Mouse (Mus musculus): ENCODE measurements around the gene Tmem132d. TPM values are rescaled to one million over a fixed set of nuclear protein-coding genes. Genes with fewer than 3 reads are reported as not detected.

The Tmem132d gene
- total RNA-seq, 1 experiment: 2.5 TPM

DNA sequence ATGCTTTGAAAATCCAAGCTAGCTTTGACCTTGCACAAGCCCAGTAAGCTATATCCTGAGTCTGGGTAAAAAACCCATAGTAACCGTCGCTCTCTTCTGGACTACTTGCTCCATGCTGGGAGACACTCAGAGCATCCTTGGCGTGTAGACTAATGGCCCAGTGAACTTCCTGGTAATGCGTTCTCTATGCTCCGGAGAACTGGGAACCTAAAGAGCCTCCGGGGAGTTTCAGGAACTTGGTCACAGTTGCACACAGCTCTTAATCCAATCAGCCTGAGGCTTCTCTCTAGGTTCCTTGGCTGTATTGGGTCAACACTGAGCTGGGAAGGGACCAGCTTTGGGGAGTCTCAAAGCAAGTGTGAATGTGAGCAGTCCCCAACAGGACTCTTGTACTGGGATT is 12.0 kb upstream of the Tmem132d start:
- no peak overlapping the region for H3K27ac ChIP-seq (ENCODE audit: insufficient read depth, low read depth, low read length, poor library complexity, severe bottlenecking)
- no peak overlapping the region for H3K9ac ChIP-seq (ENCODE audit: insufficient read depth, low read depth, low read length, poor library complexity, severe bottlenecking)
- TF ChIP-seq MAFK (IDR thresholded peaks at IDR 0.05; ENCODE audit: insufficient read depth, low read depth, low read length) (no peak), ZNF384 (IDR thresholded peaks at IDR 0.05; ENCODE audit: low read depth, low read length) (no peak), ZC3H11A (IDR thresholded peaks at IDR 0.05; ENCODE audit: borderline replicate concordance, low read depth, low read length) (no peak), HCFC1 (IDR thresholded peaks at IDR 0.05; ENCODE audit: borderline replicate concordance, insufficient read depth, low read length) (no peak), CHD2 (IDR thresholded peaks at IDR 0.05; ENCODE audit: low read depth, low read length) (no peak)
- DNase-seq (ENCODE audit: low read depth, low spot score): no peak
- H3K36me3 ChIP-seq (ENCODE audit: control insufficient read depth, insufficient read depth, low read length, poor library complexity, severe bottlenecking): no peaks in the 10 kb centered on the region
- in situ Hi-C loops (cut with MboI; ENCODE audit: low sequenced_read_pairs in 2 of 2, unreplicated experiment in 2 of 2): no loop called here
- H3K4me1 ChIP-seq (ENCODE audit: control insufficient read depth in 2 of 2, insufficient read depth in 2 of 2, low read length in 2 of 2, poor library complexity in 1 of 2): peaks cover 5 to 19% of the 10 kb centered on the region in 2 experiments; a peak in 3 of 4 replicates
- no peak overlapping the region for H3K4me3 ChIP-seq (ENCODE audit: insufficient read depth in 1 of 2, low read depth in 1 of 2, low read length in 2 of 2, poor library complexity in 1 of 2, severe bottlenecking in 1 of 2)
- no peaks in the 10 kb centered on the region for H3K9me3 ChIP-seq (ENCODE audit: control insufficient read depth, insufficient read depth, low read depth, low read length)

DNA sequence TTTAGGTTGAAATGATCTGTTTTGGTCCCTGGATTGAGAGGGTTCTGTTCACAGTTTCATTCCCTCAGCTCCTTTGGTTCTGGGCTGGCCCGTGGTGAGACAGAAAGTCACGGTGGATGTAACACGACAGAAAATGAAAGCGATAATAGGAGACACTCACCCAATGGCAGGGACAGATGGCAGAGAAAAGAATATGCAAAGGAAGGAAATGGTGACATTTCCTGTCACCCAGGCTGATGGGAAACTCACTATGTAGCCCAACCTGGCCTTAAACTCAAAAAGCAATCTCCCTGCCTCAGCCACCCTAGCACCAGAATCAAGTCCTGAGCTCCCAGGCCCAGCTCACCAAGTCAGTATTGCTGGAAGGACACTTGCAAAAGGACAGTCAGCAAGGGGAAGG is 11.0 kb upstream of the Tmem132d start:
- no peak for DNase-seq (ENCODE audit: low read depth, low spot score)
- Histone ChIP-seq H3K9ac (ENCODE audit: insufficient read depth, low read depth, low read length, poor library complexity, severe bottlenecking) (no peak overlapping the region), H3K36me3 (ENCODE audit: control insufficient read depth, insufficient read depth, low read length, poor library complexity, severe bottlenecking) (no peaks in the 10 kb centered on the region), H3K27ac (ENCODE audit: insufficient read depth, low read depth, low read length, poor library complexity, severe bottlenecking) (no peak overlapping the region), H3K4me3 (ENCODE audit: insufficient read depth in 1 of 2, low read depth in 1 of 2, low read length in 2 of 2, poor library complexity in 1 of 2, severe bottlenecking in 1 of 2) (peak overlapping the region in 1 of 2 experiments; percentile 36; a peak in 1 of 4 replicates), H3K9me3 (ENCODE audit: control insufficient read depth, insufficient read depth, low read depth, low read length) (no peaks in the 10 kb centered on the region), H3K4me1 (ENCODE audit: control insufficient read depth in 2 of 2, insufficient read depth in 2 of 2, low read length in 2 of 2, poor library complexity in 1 of 2) (peaks cover 5 to 23% of the 10 kb centered on the region in 2 experiments; a peak in 3 of 4 replicates)
- TF ChIP-seq ZC3H11A (IDR thresholded peaks at IDR 0.05; ENCODE audit: borderline replicate concordance, low read depth, low read length) (no peak), CHD2 (IDR thresholded peaks at IDR 0.05; ENCODE audit: low read depth, low read length) (no peak), ZNF384 (IDR thresholded peaks at IDR 0.05; ENCODE audit: low read depth, low read length) (no peak), MAFK (IDR thresholded peaks at IDR 0.05; ENCODE audit: insufficient read depth, low read depth, low read length) (no peak), HCFC1 (IDR thresholded peaks at IDR 0.05; ENCODE audit: borderline replicate concordance, insufficient read depth, low read length) (no peak)
- in situ Hi-C loops (cut with MboI; ENCODE audit: low sequenced_read_pairs in 2 of 2, unreplicated experiment in 2 of 2): no loop called here

DNA sequence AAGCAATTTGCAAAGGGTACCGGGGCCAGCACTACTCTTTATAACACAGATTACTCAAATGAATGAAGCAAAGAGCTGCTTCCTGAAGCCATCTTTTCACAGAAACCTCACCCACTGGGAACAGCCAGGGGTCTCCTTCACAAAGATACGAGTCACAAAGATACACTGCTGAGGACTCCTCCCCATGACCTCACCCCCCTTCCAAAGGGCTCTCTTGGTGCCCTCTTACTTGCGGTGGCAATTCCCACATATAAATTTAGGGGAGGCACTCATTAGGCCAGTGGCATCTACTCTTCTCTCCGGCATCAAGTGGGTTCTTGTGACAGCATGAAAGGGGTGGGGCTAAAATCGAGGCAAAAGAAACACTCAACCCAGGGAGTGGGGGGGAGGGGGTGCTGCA is 8.2 kb upstream of the Tmem132d start:
- H3K9ac ChIP-seq (ENCODE audit: insufficient read depth, low read depth, low read length, poor library complexity, severe bottlenecking): 0 out of 2 replicates have a peak overlapping the region, but pooled peaks have one; percentile 2
- no peak for DNase-seq (ENCODE audit: low read depth, low spot score)
- no peaks in the 10 kb centered on the region for H3K36me3 ChIP-seq (ENCODE audit: control insufficient read depth, insufficient read depth, low read length, poor library complexity, severe bottlenecking)
- TF ChIP-seq CHD2 (IDR thresholded peaks at IDR 0.05; ENCODE audit: low read depth, low read length) (no peak), HCFC1 (IDR thresholded peaks at IDR 0.05; ENCODE audit: borderline replicate concordance, insufficient read depth, low read length) (no peak), MAFK (IDR thresholded peaks at IDR 0.05; ENCODE audit: insufficient read depth, low read depth, low read length) (no peak), ZNF384 (IDR thresholded peaks at IDR 0.05; ENCODE audit: low read depth, low read length) (no peak), ZC3H11A (IDR thresholded peaks at IDR 0.05; ENCODE audit: borderline replicate concordance, low read depth, low read length) (no peak)
- peak overlapping the region; percentile 7 to 30; a peak in 3 of 4 replicates for H3K4me3 ChIP-seq (ENCODE audit: insufficient read depth in 1 of 2, low read depth in 1 of 2, low read length in 2 of 2, poor library complexity in 1 of 2, severe bottlenecking in 1 of 2)
- in situ Hi-C loops (cut with MboI; ENCODE audit: low sequenced_read_pairs in 2 of 2, unreplicated experiment in 2 of 2): no loop called here
- H3K27ac ChIP-seq (ENCODE audit: insufficient read depth, low read depth, low read length, poor library complexity, severe bottlenecking): peak overlapping the region; percentile 1; the same call in 1 of the 2 replicates
- H3K4me1 ChIP-seq (ENCODE audit: control insufficient read depth in 2 of 2, insufficient read depth in 2 of 2, low read length in 2 of 2, poor library complexity in 1 of 2): peaks cover 5 to 23% of the 10 kb centered on the region in 2 experiments; a peak in 3 of 4 replicates
- no peaks in the 10 kb centered on the region for H3K9me3 ChIP-seq (ENCODE audit: control insufficient read depth, insufficient read depth, low read depth, low read length)

GRCm38 (mm10) chr5:128439828-128440227 is 7.0 kb upstream of the Tmem132d start:
- Histone ChIP-seq H3K9me3 (ENCODE audit: control insufficient read depth, insufficient read depth, low read depth, low read length) (no peaks in the 10 kb centered on the region), H3K9ac (ENCODE audit: insufficient read depth, low read depth, low read length, poor library complexity, severe bottlenecking) (no peak overlapping the region), H3K27ac (ENCODE audit: insufficient read depth, low read depth, low read length, poor library complexity, severe bottlenecking) (no peak overlapping the region), H3K36me3 (ENCODE audit: control insufficient read depth, insufficient read depth, low read length, poor library complexity, severe bottlenecking) (no peaks in the 10 kb centered on the region), H3K4me1 (ENCODE audit: control insufficient read depth in 2 of 2, insufficient read depth in 2 of 2, low read length in 2 of 2, poor library complexity in 1 of 2) (peaks cover 5 to 22% of the 10 kb centered on the region in 2 experiments; a peak in 3 of 4 replicates), H3K4me3 (ENCODE audit: insufficient read depth in 1 of 2, low read depth in 1 of 2, low read length in 2 of 2, poor library complexity in 1 of 2, severe bottlenecking in 1 of 2) (no peak overlapping the region)
- TF ChIP-seq CHD2 (IDR thresholded peaks at IDR 0.05; ENCODE audit: low read depth, low read length) (no peak), ZC3H11A (IDR thresholded peaks at IDR 0.05; ENCODE audit: borderline replicate concordance, low read depth, low read length) (peak; percentile 73; the same call in 1 of the 2 replicates)
- DNase-seq (ENCODE audit: low read depth, low spot score): no peak
- in situ Hi-C loops (cut with MboI; ENCODE audit: low sequenced_read_pairs in 2 of 2, unreplicated experiment in 2 of 2): no loop called here

DNA sequence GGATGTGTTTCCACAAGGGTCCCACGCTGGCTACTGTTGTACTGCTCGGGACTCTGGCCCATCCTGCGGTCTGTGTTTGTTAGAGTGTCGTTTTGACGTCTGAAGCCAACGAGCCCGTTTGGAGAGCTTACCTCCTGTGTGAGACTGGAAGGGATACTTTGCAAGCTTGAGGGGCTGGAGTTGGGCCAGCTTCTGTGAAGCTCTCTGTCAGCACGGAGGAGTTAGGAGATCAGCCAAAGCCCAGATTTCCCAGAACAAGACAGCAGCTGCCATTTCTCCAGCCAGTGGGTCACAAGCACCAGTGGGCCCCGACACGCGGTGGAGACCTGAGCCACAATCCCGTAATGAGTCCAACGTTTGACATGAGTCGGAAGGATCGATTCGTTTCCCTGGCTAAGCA is 5.2 kb upstream of the Tmem132d start:
- H3K9me3 ChIP-seq (ENCODE audit: control insufficient read depth, insufficient read depth, low read depth, low read length): no peaks in the 10 kb centered on the region
- peaks cover 2 to 16% of the 10 kb centered on the region in 2 experiments; a peak in 3 of 4 replicates for H3K4me1 ChIP-seq (ENCODE audit: control insufficient read depth in 2 of 2, insufficient read depth in 2 of 2, low read length in 2 of 2, poor library complexity in 1 of 2)
- no peak overlapping the region for H3K9ac ChIP-seq (ENCODE audit: insufficient read depth, low read depth, low read length, poor library complexity, severe bottlenecking)
- in situ Hi-C loops (cut with MboI; ENCODE audit: low sequenced_read_pairs in 2 of 2, unreplicated experiment in 2 of 2): no loop called here
- H3K36me3 ChIP-seq (ENCODE audit: control insufficient read depth, insufficient read depth, low read length, poor library complexity, severe bottlenecking): no peaks in the 10 kb centered on the region
- DNase-seq (ENCODE audit: low read depth, low spot score): no peak
- TF ChIP-seq MAFK (IDR thresholded peaks at IDR 0.05; ENCODE audit: insufficient read depth, low read depth, low read length) (no peak), HCFC1 (IDR thresholded peaks at IDR 0.05; ENCODE audit: borderline replicate concordance, insufficient read depth, low read length) (no peak), ZNF384 (IDR thresholded peaks at IDR 0.05; ENCODE audit: low read depth, low read length) (no peak), CHD2 (IDR thresholded peaks at IDR 0.05; ENCODE audit: low read depth, low read length) (no peak), ZC3H11A (IDR thresholded peaks at IDR 0.05; ENCODE audit: borderline replicate concordance, low read depth, low read length) (no peak)
- no peak overlapping the region for H3K4me3 ChIP-seq (ENCODE audit: insufficient read depth in 1 of 2, low read depth in 1 of 2, low read length in 2 of 2, poor library complexity in 1 of 2, severe bottlenecking in 1 of 2)
- no peak overlapping the region for H3K27ac ChIP-seq (ENCODE audit: insufficient read depth, low read depth, low read length, poor library complexity, severe bottlenecking)
